Mouse (Mus musculus): ENCODE results near the gene Smndc1.

Smndc1 gene

GRCm38 (mm10) chr19:53412149-53412848 lies 21.9 kb upstream of the Smndc1 start:
- no peak for DNase-seq

- DNase-seq = no peak
Measured at GRCm38 (mm10) chr19:53409663-53410307, 19.4 kb upstream of the Smndc1 start.

DNA sequence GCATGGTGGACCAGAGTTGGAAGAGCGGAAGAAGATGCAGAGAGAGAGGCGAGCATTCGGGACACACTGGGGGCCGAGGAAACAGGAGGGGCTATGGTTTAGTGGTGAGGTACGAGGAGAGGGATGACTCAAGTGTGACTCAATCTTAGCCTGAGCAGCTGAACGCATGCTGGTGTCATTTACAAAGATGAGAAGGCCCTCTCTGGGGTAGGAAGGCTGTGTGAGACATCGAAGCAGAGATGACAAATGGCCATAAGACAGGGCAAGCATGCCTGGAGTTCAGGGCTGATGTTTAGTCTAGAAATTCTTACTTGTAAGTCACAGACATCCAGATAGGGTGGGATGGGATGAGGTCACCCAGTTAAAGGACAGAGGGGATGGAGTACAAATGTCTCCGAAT lies 18.0 kb upstream of the Smndc1 start:
- DNase-seq = no peak

DNA sequence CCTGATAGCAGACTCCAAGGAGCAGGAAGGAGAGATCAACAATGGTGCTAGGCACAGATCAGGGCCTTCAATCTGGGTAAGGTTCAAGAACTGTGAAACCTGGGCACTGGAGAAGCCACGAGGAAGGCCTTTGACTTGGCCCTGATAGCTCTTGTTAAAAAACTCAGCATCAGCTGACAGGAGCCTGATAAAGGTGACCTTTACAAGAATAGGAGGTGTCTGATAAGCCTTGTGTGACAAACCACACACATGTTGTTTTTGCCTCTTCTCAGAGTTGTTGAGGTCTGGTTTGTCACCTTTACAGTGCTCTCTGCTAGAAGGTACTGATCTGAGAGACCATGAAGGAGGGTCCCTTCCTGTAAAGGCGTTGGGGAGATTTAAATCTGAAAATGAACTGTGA lies 17.0 kb upstream of the Smndc1 start:
- no peak for DNase-seq

GRCm38 (mm10) chr19:53405810-53406209 lies 15.4 kb upstream of the Smndc1 start:
- no peak for DNase-seq

DNA sequence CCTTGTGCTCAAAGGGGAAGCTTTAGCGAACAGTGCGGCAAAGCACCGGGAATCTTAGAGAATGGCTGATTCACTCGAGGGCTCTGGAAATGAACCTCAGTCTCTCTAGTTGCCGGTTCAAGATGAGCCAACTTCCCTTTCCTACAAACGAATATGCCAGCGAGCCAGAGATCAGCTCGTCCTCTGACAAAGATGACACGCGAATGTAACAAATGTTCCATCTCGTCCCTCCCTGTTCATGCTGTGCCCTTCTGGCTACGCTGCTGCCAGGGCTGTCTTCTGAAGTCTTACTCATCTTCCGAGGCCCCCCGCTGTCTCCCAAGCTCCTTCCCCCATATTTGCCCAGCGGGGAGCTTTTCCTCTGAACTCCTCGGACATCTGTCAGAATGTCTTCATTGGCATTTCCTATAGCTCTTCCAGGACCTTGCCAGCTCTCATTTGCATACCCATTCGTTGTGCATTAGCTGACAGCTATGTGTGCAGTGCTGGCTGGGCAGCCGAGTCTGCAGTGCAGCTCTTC lies 14.5 kb upstream of the Smndc1 start:
- peak; percentile 93 for DNase-seq

- DNase-seq = peak; percentile 79
Measured at GRCm38 (mm10) chr19:53404219-53404836, 13.9 kb upstream of the Smndc1 start.

DNA sequence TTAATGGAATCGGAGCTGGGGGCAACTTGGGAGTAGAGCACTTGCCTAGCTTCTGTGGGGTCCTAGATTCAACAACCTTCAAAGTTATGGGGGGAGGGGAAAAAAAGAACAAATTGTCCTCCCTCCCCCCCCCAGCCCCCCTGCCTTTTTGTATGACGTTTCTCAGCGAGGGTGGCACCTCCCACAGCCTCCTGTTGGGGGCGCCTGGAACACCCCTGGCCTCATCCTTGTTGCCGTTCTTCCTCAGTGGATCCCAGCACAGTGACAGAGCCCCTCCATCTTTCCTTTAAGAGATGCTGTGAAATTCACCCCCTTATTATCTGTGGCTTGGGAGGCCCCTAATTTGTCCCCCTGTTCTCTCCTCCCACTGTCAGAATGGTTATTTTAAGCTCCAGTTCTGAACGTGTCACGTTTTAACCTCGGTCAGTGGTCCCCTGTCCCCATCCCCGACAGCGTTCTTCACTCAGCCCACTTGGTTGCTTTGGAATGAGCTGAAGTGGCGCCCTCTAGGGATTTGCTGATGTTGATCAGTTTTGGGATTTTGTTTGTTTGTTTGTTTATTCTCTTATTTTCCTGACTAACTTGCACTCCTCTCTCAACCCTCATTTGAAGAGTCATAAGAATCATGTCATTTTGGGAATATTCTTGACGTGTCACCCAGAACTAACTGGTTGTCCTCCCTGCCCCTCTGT lies 12.5 kb upstream of the Smndc1 start:
- DNase-seq = no peak

- DNase-seq = peak; percentile 50
Measured at GRCm38 (mm10) chr19:53400332-53401110, 10.1 kb upstream of the Smndc1 start.

DNA sequence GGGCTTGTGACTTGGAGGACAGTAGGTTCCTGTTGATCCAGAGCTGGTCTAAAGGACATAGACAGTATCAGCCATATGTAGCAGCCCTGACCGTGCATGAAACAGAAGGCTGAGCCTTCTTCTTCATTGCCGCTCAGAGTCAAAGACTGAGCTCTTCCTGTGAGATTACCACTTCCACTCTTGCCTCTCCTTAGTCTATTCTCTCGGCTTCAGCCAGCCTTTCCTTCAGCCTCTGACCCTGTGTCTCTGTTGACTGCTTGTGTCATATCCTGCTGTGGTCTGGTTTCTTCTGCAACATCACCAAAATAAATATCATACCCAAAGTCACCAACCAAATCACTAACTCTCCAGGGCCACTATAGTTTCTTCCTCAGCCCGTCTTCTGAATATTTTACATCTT lies 8.8 kb upstream of the Smndc1 start:
- peak; percentile 6 for DNase-seq

DNA sequence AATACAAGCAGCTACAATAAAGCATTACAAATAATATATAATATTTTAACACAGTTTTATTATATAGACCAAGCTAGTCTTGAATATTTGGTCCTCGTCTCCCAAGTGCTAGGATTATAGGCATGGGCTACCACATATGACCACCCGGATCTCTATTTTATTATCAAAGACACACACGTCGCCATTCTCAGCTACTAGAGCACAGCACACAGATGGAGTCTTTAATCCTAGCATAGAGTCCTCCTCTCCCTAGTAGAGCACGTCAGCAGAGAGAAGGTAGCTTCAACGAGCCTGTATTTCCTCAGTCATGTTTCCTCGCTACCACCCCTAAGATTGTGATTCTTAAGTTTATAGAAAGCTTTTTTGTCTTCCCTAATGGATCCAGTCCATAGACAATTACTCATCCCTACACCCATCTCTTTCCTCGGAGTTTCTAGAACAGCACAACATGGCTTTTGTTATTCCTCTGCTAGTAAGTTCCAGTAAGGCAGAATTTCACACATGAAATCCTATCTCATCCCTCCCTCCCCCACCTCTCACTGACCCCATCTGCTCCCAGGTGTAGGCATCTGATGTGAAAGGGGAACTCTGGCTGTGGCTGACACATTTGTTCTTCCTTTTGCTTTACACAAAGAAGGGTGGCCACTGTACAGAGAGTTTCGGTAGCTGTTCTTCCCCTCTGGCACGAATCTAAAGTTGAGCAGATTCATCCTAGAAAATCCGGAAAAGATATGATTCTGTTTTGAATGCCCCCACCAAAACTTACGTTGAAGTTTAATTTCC lies 7.3 kb upstream of the Smndc1 start:
- no peak for DNase-seq

- DNase-seq = peak; percentile 33
Measured at GRCm38 (mm10) chr19:53395805-53396204, 5.4 kb upstream of the Smndc1 start.

DNA sequence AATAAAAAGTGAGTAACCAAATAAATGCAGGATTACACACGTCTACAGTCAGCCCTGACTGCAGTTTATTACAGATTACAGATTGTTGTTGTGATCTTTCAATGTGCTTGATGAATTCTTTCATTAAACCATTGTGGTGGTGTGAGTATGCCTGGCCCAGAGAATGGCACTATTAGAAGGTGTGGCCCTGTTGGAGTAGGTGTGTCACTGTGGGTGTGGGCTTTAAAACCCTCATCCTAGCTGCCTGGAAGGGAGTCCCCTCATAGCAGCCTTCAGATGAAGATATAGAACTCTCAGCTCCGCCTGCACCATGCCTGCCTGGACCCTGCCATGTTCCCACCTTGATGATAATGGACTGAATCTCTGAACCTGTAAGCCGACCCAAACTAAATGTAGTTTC lies 4.6 kb upstream of the Smndc1 start:
- peak; percentile 37 for DNase-seq

- DNase-seq = peak; percentile 76
Measured at GRCm38 (mm10) chr19:53394552-53394951, 4.2 kb upstream of the Smndc1 start.

GRCm38 (mm10) chr19:53393646-53394045 lies 3.3 kb upstream of the Smndc1 start:
- peak; percentile 18 for DNase-seq

DNA sequence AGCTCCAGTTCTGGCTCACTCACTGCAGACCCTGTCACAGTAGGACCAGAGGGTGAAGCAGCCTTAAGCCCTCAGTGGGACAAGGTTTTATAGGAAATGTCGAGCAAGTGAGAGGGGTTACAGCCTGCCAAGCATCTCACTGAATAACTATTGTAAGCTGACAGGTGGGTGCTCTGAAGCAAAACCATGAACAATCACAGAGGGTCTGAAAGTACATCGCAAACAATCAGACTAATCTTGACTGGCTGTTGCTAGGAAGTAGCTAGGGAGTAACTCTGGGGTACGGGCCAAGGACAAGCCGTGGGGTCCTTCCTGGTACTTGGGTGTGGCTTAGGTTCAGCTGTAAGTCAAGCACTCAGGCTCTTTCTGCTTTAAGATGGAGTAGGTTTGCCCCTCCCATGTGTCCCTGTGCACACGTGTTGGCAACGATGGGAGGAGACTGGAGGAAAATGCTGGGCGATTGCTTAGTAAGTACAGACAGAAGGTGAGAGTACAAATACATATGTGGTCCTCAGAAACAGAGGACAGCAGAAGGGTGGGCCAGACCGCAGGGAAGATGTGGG lies 2.5 kb upstream of the Smndc1 start:
- DNase-seq = peak; percentile 54

DNA sequence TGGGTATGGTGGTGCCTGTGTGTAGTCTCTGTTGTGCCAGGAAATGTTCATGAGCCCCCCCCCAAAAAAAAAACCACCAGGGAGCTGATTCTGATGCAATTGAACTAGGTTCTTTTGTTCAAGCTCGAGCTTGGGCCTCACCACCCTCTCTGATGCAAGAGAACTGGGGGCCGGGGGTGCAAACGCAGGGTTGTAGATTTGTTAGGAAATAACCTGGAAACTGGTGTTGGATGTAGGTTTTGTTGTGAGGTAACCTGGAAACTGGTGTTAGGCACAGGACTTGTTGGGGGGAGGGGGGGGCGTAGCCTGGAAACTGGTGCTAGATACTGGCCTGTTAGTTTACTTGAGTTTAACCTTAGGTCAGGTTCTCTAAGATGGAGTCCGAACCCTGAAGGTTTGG lies 1.4 kb upstream of the Smndc1 start:
- peak; percentile 49 for DNase-seq

- peak; percentile 47 for DNase-seq
Measured at GRCm38 (mm10) chr19:53391386-53391785, 1.0 kb upstream of the Smndc1 start.

GRCm38 (mm10) chr19:53389851-53390431 lies 437 bp downstream of the Smndc1 start:
- DNase-seq = no peak

DNA sequence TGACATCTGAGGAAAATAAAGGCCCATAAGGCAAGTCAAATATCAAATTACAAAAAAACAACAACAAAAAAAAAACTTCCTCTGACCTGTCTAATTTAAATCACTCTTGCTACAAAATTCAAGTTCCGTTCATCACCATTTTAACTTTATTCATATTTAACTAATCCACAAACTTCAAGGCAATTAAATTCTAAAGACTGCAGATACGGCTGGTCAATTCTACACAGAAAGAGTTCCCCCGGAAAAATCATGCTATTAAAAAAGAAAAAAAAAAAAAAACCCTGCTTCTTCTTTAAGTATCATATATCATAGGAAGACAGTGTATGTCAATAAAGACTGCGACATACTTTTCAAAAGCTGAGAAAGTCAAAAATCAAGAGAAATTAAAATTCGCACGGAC lies 961 bp downstream of the Smndc1 start:
- no peak for DNase-seq

GRCm38 (mm10) chr19:53383336-53383735 lies 7.0 kb downstream of the Smndc1 start:
- no peak for DNase-seq
